Mouse (Mus musculus) myocyte (in vitro differentiated cells): ENCODE measurements around the gene Sppl2a.

Experiments used
- E2F4 ChIP-seq: IDR thresholded peaks from one replicate; pipeline ENCODE4 v1.6.1; 2011; ENCODE audit warnings: mild to moderate bottlenecking, control low read depth, moderate library complexity; ENCODE audit not compliant: insufficient read depth
- MAX ChIP-seq: IDR thresholded peaks from one replicate; pipeline ENCODE4 v1.6.1; 2011; ENCODE audit warnings: low read depth, mild to moderate bottlenecking, control low read depth
- MYOD1 ChIP-seq, 3 experiments: IDR thresholded peaks; one replicate each; pipeline ENCODE4 v1.6.1; 2011; ENCODE audit warnings: control low read depth in 2 of 3, low read depth in 2 of 3, mild to moderate bottlenecking in 2 of 3, moderate library complexity in 1 of 3; ENCODE audit not compliant: insufficient read length in 2 of 3, control insufficient read depth in 1 of 3
- MYOG ChIP-seq, 3 experiments: IDR thresholded peaks; one replicate each; pipeline ENCODE4 v1.6.1; 2011; ENCODE audit warnings: control low read depth in 2 of 3, low read depth in 2 of 3, mild to moderate bottlenecking in 2 of 3; ENCODE audit not compliant: insufficient read length in 2 of 3, control insufficient read depth in 1 of 3, insufficient read depth in 1 of 3
- POLR2A ChIP-seq: IDR thresholded peaks from one replicate; pipeline ENCODE4 v1.6.1; 2011; ENCODE audit warnings: low read depth, mild to moderate bottlenecking, control low read depth, moderate library complexity; ENCODE audit not compliant: insufficient read length
- POLR2AphosphoS2 ChIP-seq: IDR thresholded peaks from one replicate; pipeline ENCODE4 v1.6.1; 2011; ENCODE audit warnings: low read depth, control low read depth; ENCODE audit not compliant: insufficient read length
- REST ChIP-seq: IDR thresholded peaks from one replicate; pipeline ENCODE4 v1.6.1; 2011; ENCODE audit warnings: mild to moderate bottlenecking, control low read depth, moderate library complexity; ENCODE audit not compliant: insufficient read depth, insufficient read length
- SRF ChIP-seq: IDR thresholded peaks from one replicate; pipeline ENCODE4 v1.6.1; 2011; ENCODE audit warnings: low read depth; ENCODE audit not compliant: control insufficient read depth, insufficient read length
- TCF12 ChIP-seq: IDR thresholded peaks from one replicate; pipeline ENCODE4 v1.6.1; 2011; ENCODE audit warnings: mild to moderate bottlenecking, control low read depth; ENCODE audit not compliant: poor library complexity, insufficient read depth, severe bottlenecking
- USF1 ChIP-seq: IDR thresholded peaks from one replicate; pipeline ENCODE4 v1.6.1; 2011; ENCODE audit warnings: low read depth, mild to moderate bottlenecking, control low read depth, moderate library complexity

DNA sequence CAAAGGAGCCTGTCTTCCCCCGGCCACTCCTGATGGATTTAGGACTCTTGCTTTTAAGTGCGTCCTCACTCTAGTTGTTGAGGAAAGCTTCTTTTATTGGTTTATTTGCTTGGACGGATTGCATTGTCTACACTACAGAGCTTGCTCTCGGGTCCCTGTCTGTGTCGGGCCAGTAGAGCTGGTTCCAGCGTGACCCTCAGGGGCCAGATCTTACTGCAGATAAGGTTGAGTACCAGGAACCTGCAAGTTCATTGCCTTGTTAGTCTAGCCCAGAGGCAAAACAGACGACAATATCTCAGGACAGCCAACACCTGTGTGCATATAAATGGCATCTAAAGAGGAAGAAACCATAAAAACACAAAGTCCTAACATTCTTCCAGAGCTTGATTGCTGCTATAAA is 22.6 kb upstream of the Sppl2a start:
- TF ChIP-seq POLR2A = no peak
- TF ChIP-seq POLR2AphosphoS2 = no peak
- no peak for TF ChIP-seq MAX
- TF ChIP-seq USF1 = no peak
- TF ChIP-seq TCF12 = no peak
- no peak for TF ChIP-seq E2F4
- no peak for TF ChIP-seq MYOD1 (IDR thresholded peaks at IDR 0.05; ENCODE audit: control insufficient read depth in 1 of 3, insufficient read length in 2 of 3, low read depth in 2 of 3)
- no peak for TF ChIP-seq REST
- no peak for TF ChIP-seq MYOG (IDR thresholded peaks at IDR 0.05; ENCODE audit: control insufficient read depth in 1 of 3, insufficient read depth in 1 of 3, insufficient read length in 2 of 3, low read depth in 2 of 3)
- TF ChIP-seq SRF = no peak
